Mouse (Mus musculus) midbrain, embryonic 14.5 days (tissue): ENCODE data around the gene Agxt. TPM values are rescaled to one million over a fixed set of nuclear protein-coding genes. Genes with fewer than 3 reads are reported as not detected.
A peak's percentile ranks its signal among the peaks of the same experiment; 100 is the strongest.

Experiments
- ATAC-seq: fragments of 200-750 bp; cut with Nextera tagmentation; 2 replicates; pipeline ENCODE4 v1.8.0; 2017; ENCODE audit warnings: moderate number of reproducible peaks, moderate library complexity; ENCODE audit not compliant: low FRiP score, low TSS enrichment
- DNase-seq: peaks from one replicate; pipeline ENCODE4 v3.0.0-alpha.2; 2015
- H3K27ac ChIP-seq: fragments of 300-500 bp; sonication (generic); replicated peaks from 2 replicates; pipeline ENCODE4 v1.5.1; 2014; ENCODE audit warnings: mild to moderate bottlenecking, low read depth, low read length, moderate library complexity
- H3K27me3 ChIP-seq: fragments of 300-500 bp; sonication (generic); 2 replicates; pipeline ENCODE4 v1.6.1; 2014; ENCODE audit warnings: low read length, control low read depth, mixed read lengths; ENCODE audit not compliant: control insufficient read depth, insufficient read depth
- H3K36me3 ChIP-seq: fragments of 300-500 bp; sonication (generic); 2 replicates; pipeline ENCODE4 v1.6.1; 2014; ENCODE audit warnings: low read length, control low read depth; ENCODE audit not compliant: control insufficient read depth, insufficient read depth
- H3K4me1 ChIP-seq: fragments of 300-500 bp; sonication (generic); 2 replicates; pipeline ENCODE4 v1.6.1; 2014; ENCODE audit warnings: mild to moderate bottlenecking, antibody characterized with exemption, low read length, control low read depth; ENCODE audit not compliant: control insufficient read depth, insufficient read depth
- H3K4me2 ChIP-seq: fragments of 300-500 bp; sonication (generic); 2 replicates; pipeline ENCODE4 v1.6.1; 2014; ENCODE audit warnings: mild to moderate bottlenecking, low read length, moderate library complexity
- H3K4me3 ChIP-seq: fragments of 300-500 bp; sonication (generic); replicated peaks from 2 replicates; pipeline ENCODE4 v1.5.1; 2014; ENCODE audit warnings: low read depth, low read length
- H3K9ac ChIP-seq: fragments of 300-500 bp; sonication (generic); replicated peaks from 2 replicates; pipeline ENCODE4 v1.6.1; 2014; ENCODE audit warnings: mild to moderate bottlenecking, low read length, moderate library complexity
- H3K9me3 ChIP-seq: fragments of 300-500 bp; sonication (generic); 2 replicates; pipeline ENCODE4 v1.6.1; 2016; ENCODE audit warnings: low read length, control low read depth, mixed read lengths; ENCODE audit not compliant: control insufficient read depth
- WGBS: fragments of 180-500 bp; shearing (Covaris S2); extraction: QIAGEN DNeasy Blood & Tissue Kit; methylation state at CpG from one replicate; pipeline ENCODE4 v1.1.7; 2014; 5-methylcytosine and 5-hydroxymethylcytosine counted together
- polyA plus RNA-seq: library from polyadenylated mRNA; unstranded; fragments of >200 nt; fragmentation: Nextera tagmentation; extraction: Ambion mirVana; gene quantifications from 2 replicates; pipeline ENCODE4 v1.2.1, GENCODE M21; 2014

Gene Agxt
- polyA plus RNA-seq, 1 experiment from 2014 or later: not detected

DNA sequence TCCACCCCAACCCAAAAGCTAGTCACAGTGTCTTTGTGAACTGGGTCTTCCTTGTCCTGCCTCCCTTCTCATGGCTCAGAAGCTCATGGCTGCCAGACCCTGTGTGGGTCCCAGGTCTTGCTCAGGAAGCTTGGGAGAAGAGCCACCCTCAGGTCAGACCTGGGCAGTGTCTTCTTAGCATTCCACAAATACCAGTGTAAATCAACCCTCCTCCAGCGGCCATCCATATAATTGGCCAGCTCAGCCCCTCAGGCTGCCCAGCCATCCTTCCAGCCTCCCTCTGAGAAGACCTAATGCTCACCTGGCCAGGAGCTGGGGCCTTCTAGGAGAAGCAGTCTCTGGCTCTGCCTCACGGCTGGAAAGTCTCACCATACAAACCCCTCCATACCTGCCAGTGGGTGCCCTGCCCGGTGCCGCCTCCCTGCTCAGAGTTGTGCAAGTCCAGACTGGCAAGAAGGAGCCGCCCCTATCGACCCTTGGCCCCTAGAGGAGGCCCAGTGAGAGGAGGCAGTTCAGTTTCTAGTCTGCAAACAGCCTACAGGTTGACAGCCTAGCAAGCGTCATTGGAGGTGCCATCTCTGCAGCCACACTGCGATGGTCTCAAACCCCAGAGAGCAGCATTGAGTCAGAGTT is 25.6 kb downstream of the Agxt start, which contains the start of gene 2310007B03Rik:
2310007B03Rik (minus strand) TSS at position 448 of the 633 bp plus-strand sequence.
- Histone ChIP-seq H3K4me3 (no peak within 1 kb of the TSS), H3K4me2 (no peak within 1 kb of the TSS), H3K27ac (no peak within 1 kb of the TSS), H3K9ac (no peak within 1 kb of the TSS), H3K9me3 (no peaks in the 10 kb centered on the region), H3K36me3 (no peaks in the 10 kb centered on the region), H3K27me3 (no peaks in the 10 kb centered on the region), H3K4me1 (no peaks in the 10 kb centered on the region)
- 80% methylated on average over 8 of the region's 8 CpGs for WGBS
- ATAC-seq: no peak
- DNase-seq: no peak

- Histone ChIP-seq H3K4me2 (no peak overlapping the region), H3K9me3 (no peaks in the 10 kb centered on the region)
- 67% methylated on average over 8 of the region's 8 CpGs for WGBS
Measured at GRCm38 (mm10) chr1:93161350-93161749, 26.3 kb downstream of the Agxt start.

DNA sequence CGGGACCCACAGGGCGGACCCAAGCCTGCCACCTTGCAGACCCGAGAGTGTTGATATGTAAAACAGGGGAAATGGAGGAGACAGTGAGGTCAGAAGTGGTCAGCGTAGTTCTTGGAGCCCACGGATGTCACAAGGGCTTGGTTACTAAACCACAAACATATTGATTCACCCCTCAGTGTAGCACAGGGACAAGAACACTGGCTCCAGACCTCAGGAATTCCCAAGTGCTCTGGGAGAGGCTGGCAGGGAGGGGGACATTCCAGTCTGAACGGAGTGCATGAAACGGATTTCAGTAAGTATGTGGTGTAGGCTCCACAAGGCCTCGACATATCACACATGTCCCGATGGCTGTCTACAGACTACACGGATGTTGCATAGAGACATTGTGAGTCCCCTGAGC is 26.9 kb downstream of the Agxt start:
- no peak overlapping the region for H3K4me3 ChIP-seq
- no peaks in the 10 kb centered on the region for H3K9me3 ChIP-seq
- H3K27ac ChIP-seq: no peak overlapping the region
- no peaks in the 10 kb centered on the region for H3K4me1 ChIP-seq
- DNase-seq: no peak
- H3K4me2 ChIP-seq: no peak overlapping the region
- H3K9ac ChIP-seq: no peak overlapping the region
- 83% methylated on average over 10 of the region's 10 CpGs for WGBS
- H3K27me3 ChIP-seq: no peaks in the 10 kb centered on the region
- no peak for ATAC-seq
- H3K36me3 ChIP-seq: no peaks in the 10 kb centered on the region

More at GRCm38 (mm10) chr1:93161350-93161749, 26.3 kb downstream of the Agxt start:
- no peak for ATAC-seq
- Histone ChIP-seq H3K27me3 (no peaks in the 10 kb centered on the region), H3K27ac (no peak overlapping the region), H3K4me1 (no peaks in the 10 kb centered on the region), H3K9ac (no peak overlapping the region), H3K4me3 (no peak overlapping the region), H3K36me3 (no peaks in the 10 kb centered on the region)
- DNase-seq: no peak

DNA sequence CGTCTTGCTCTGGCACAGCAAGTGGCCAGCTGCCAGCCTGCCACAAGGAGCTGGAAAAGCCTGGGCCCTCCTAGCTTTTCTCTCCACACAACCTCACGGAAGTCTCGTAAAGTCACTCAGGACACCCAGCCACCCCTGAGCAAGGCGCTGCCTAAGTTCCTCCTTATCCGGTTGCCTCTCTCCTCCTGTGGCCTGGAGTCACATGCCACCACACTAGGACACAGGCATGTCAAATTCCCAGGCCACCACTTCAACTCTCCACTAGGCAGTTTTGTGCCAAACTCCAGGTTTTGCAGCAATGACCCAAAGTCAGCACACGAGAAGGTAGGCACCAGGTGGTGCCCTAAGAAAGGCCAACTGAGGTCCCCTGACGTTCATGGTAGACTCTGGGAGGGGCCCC is 27.5 kb downstream of the Agxt start:
- Histone ChIP-seq H3K4me1 (no peaks in the 10 kb centered on the region), H3K27ac (no peak overlapping the region), H3K9me3 (no peaks in the 10 kb centered on the region), H3K9ac (no peak overlapping the region), H3K27me3 (no peaks in the 10 kb centered on the region), H3K36me3 (no peaks in the 10 kb centered on the region), H3K4me3 (no peak overlapping the region), H3K4me2 (no peak overlapping the region)
- WGBS: 83% methylated on average over 7 of the region's 7 CpGs
- ATAC-seq (no peak), DNase-seq (no peak)

GRCm38 (mm10) chr1:93165447-93165846 is 30.4 kb downstream of the Agxt start:
- no peak overlapping the region for H3K27ac ChIP-seq
- ATAC-seq: no peak

GRCm38 (mm10) chr1:93166346-93167079 is 31.5 kb downstream of the Agxt start:
- H3K4me3 ChIP-seq: no peak overlapping the region
- 87% methylated on average over 11 of the region's 11 CpGs for WGBS
- no peaks in the 10 kb centered on the region for H3K9me3 ChIP-seq
- H3K9ac ChIP-seq: no peak overlapping the region
- DNase-seq (no peak), ATAC-seq (no peak)
- H3K4me2 ChIP-seq: no peak overlapping the region
- H3K27me3 ChIP-seq: no peaks in the 10 kb centered on the region
- H3K4me1 ChIP-seq: no peaks in the 10 kb centered on the region
- H3K36me3 ChIP-seq: no peaks in the 10 kb centered on the region
- no peak overlapping the region for H3K27ac ChIP-seq

More at GRCm38 (mm10) chr1:93165447-93165846, 30.4 kb downstream of the Agxt start:
- Histone ChIP-seq H3K4me2 (no peak overlapping the region), H3K36me3 (no peaks in the 10 kb centered on the region), H3K4me3 (no peak overlapping the region), H3K27me3 (no peaks in the 10 kb centered on the region), H3K9me3 (no peaks in the 10 kb centered on the region), H3K9ac (no peak overlapping the region), H3K4me1 (no peaks in the 10 kb centered on the region)
- WGBS: 84% methylated on average over 9 of the region's 9 CpGs
- no peak for DNase-seq

DNA sequence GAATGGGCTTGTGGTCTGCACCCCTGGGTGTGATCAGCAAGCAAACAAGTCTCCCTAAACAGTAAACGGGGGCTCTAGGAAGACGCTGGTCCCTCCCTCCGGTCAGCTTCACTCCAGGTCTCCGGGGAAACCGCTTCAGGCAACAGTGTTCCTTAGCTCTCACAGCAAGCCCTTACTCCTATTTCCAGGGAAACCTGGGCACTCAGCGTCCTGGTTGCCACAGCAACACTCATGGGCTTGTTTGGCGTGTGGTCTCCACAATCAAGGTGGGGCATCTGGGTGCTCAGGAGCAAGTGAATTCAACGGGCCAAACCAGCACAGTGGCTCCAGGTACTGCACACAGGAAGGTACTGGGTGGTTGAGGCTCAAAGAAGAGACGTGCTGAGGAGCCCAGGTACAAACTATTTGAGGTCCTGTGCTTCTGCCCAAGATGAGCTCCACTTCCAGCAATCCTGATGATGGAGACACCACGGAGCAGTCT is 33.3 kb downstream of the Agxt start, which contains the start of gene Crocc2:
Crocc2 (plus strand) TSS at position 431 of the 481 bp plus-strand sequence.
- H3K4me3 ChIP-seq: no peak within 1 kb of the TSS
- ATAC-seq: no peak
- 27% methylated on average over 10 of the region's 10 CpGs for WGBS

GRCm38 (mm10) chr1:93173665-93174064 is 38.6 kb downstream of the Agxt start:
- no peaks in the 10 kb centered on the region for H3K36me3 ChIP-seq
- H3K9ac ChIP-seq: no peak overlapping the region
- H3K27me3 ChIP-seq: no peaks in the 10 kb centered on the region
- DNase-seq (no peak), ATAC-seq (no peak)
- H3K4me3 ChIP-seq: no peak overlapping the region
- WGBS: 72% methylated on average over 4 of the region's 4 CpGs
- no peaks in the 10 kb centered on the region for H3K9me3 ChIP-seq
- no peak overlapping the region for H3K27ac ChIP-seq
- H3K4me1 ChIP-seq: peaks cover 9% of the 10 kb centered on the region
- no peak overlapping the region for H3K4me2 ChIP-seq

More for the DNA sequence above, 33.3 kb downstream of the Agxt start, which contains the start of gene Crocc2:
- Histone ChIP-seq H3K27ac (no peak within 1 kb of the TSS), H3K36me3 (no peaks in the 10 kb centered on the region), H3K9me3 (no peaks in the 10 kb centered on the region), H3K27me3 (no peaks in the 10 kb centered on the region), H3K9ac (no peak within 1 kb of the TSS), H3K4me2 (no peak within 1 kb of the TSS), H3K4me1 (no peaks in the 10 kb centered on the region)
- DNase-seq: peak; percentile 34
